Mouse (Mus musculus) cerebellum, adult 2 months (tissue): ENCODE data around the gene Lypd6. TPM values are rescaled to one million over a fixed set of nuclear protein-coding genes. Genes with fewer than 3 reads are reported as not detected.

Experiments
- DNase-seq, 2 experiments: peaks; one replicate each; pipeline ENCODE4 v3.0.0; 2021
- H3K27ac ChIP-seq: fragments of 200-500 bp; 2 replicates; pipeline ENCODE4 v1.5.1; 2012; ENCODE audit warnings: low read length, control low read depth, inconsistent platforms; ENCODE audit not compliant: insufficient read depth
- H3K27me3 ChIP-seq: fragments of 200-500 bp; 2 replicates; pipeline ENCODE4 v1.6.1; 2012; ENCODE audit warnings: inconsistent platforms, mild to moderate bottlenecking, low read length, moderate library complexity; ENCODE audit not compliant: control insufficient read depth, insufficient read depth
- H3K4me1 ChIP-seq: fragments of 200-500 bp; 2 replicates; pipeline ENCODE4 v1.6.1; 2011; ENCODE audit warnings: low read length; ENCODE audit not compliant: control insufficient read depth, insufficient read depth
- H3K4me3 ChIP-seq: fragments of 200-500 bp; replicated peaks from 2 replicates; pipeline ENCODE3; 2011; ENCODE audit warnings: mild to moderate bottlenecking, low read depth, low read length, control low read depth; ENCODE audit not compliant: insufficient read depth
- CTCF ChIP-seq: fragments of 200-500 bp; IDR thresholded peaks from 2 replicates; pipeline ENCODE4 v1.5.1; 2011; ENCODE audit warnings: low read depth, mild to moderate bottlenecking, control low read depth, low read length, moderate library complexity, borderline replicate concordance; ENCODE audit not compliant: insufficient read depth
- POLR2A ChIP-seq: fragments of 200-500 bp; IDR thresholded peaks from 2 replicates; pipeline ENCODE4 v1.6.1; 2011; ENCODE audit warnings: low read length, control low read depth, borderline replicate concordance; ENCODE audit not compliant: insufficient read depth
- WGBS: fragments of 180-500 bp; shearing (Covaris S2); methylation state at CpG from one replicate; pipeline ENCODE4 v1.1.7; 2018; 5-methylcytosine and 5-hydroxymethylcytosine counted together
- polyA plus RNA-seq: library from polyadenylated mRNA; depleted of rRNA; stranded (reverse); fragments of >200 nt; gene quantifications from 2 replicates; pipeline ENCODE4 v1.2.3, GENCODE M21; 2012

Lypd6 gene
- polyA plus RNA-seq, 1 experiment, result 21.6 TPM

DNA sequence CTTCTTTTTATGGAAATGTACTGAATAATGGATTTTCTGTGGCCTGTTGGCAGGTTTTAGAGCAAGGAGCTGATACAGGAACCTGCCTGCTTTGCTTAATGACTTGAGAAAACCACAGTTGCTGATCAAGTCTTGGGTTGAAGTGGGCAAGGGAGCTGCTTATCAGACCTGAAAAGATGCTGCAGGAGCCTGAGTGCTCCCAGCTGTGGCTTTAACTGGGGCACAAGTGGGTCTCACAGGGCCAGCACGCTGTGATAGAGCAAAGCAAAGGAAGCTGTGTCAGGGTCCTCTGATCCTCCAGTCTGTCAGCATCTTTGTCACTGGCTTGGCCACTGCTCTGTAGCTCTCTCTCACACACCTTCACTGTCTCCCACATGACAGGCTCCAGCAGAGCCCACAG, 45.4 kb downstream of the Lypd6 start:
- TF ChIP-seq POLR2A (no peak), CTCF (no peak)
- H3K4me3 ChIP-seq, result no peak overlapping the region
- H3K27me3 ChIP-seq, result no peaks in the 10 kb centered on the region
- H3K27ac ChIP-seq, result no peak overlapping the region
- DNase-seq, result no peak
- 45% methylated on average over 1 of the region's 1 CpGs for WGBS
- H3K4me1 ChIP-seq, result no peaks in the 10 kb centered on the region

DNA sequence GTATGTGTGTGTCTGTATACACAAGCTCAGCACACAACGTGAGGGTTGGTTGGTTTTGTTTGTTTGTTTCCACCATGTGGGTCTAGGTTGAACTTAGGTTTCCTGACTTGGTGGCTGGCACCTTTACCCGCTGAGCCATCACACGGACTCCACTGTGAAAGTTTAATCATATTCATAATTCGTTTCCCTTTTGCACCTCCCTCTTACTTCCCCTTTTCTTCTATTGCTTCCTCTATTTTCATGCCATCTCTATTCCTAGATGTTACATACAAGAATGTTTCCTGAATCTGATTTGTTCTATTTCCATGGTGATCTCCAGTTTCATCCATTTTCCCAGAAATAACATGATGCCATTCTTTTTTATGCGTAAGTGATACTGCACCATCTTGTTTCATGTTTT, 46.2 kb downstream of the Lypd6 start:
- 91% methylated on average over 5 of the region's 5 CpGs for WGBS
- H3K27me3 ChIP-seq, result no peaks in the 10 kb centered on the region
- TF ChIP-seq CTCF, result no peak
- no peak for TF ChIP-seq POLR2A
- H3K4me3 ChIP-seq, result no peak overlapping the region
- H3K4me1 ChIP-seq, result no peaks in the 10 kb centered on the region
- no peak for DNase-seq
- H3K27ac ChIP-seq, result no peak overlapping the region

DNA sequence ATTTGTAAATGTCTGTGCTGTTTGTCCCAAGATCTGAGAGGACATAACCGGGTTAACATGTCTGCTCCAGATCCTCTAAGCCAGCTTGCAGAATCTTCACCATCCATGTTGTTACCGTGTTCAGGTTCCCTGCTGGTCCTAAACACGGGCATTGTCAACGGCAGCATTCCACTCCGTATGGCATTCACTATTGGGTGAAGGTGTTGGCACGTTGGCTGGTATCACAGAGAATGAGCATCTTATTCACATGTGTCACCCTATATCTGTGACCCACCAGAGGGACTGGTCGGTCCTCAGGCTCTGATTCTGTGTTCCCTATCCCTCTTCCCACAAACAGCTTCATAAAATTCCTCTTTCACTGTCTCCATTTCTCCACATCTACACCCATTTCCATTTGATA, 52.9 kb downstream of the Lypd6 start:
- 92% methylated on average over 7 of the region's 7 CpGs for WGBS
- DNase-seq, result no peak
- Histone ChIP-seq H3K4me1 (no peaks in the 10 kb centered on the region), H3K27ac (no peak overlapping the region), H3K4me3 (no peak overlapping the region), H3K27me3 (no peaks in the 10 kb centered on the region)
- TF ChIP-seq POLR2A (no peak), CTCF (no peak)

DNA sequence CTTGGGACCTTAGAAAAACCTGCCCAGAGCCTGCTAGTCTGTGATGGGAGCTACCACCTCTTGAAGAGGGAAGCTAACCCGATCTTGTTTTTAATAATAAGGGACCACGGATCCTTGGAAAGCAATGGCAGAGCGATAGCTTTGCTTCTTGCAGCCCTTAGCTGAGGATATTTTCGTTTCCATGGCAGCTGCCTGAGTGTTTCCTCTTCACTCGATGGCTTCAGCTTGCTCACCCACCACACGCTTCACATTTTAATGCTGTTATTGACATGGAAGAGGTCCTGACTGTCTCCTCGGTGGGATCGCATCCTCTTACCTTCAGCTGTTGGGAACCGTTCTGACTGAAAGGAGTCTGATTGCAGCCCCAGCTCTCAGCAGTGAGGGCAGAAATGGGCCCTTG, 54.6 kb downstream of the Lypd6 start:
- H3K4me3 ChIP-seq, result no peak overlapping the region
- TF ChIP-seq CTCF, result no peak
- TF ChIP-seq POLR2A, result no peak
- no peak overlapping the region for H3K27ac ChIP-seq
- no peaks in the 10 kb centered on the region for H3K4me1 ChIP-seq
- WGBS, result 79% methylated on average over 9 of the region's 9 CpGs
- no peaks in the 10 kb centered on the region for H3K27me3 ChIP-seq
- no peak for DNase-seq

DNA sequence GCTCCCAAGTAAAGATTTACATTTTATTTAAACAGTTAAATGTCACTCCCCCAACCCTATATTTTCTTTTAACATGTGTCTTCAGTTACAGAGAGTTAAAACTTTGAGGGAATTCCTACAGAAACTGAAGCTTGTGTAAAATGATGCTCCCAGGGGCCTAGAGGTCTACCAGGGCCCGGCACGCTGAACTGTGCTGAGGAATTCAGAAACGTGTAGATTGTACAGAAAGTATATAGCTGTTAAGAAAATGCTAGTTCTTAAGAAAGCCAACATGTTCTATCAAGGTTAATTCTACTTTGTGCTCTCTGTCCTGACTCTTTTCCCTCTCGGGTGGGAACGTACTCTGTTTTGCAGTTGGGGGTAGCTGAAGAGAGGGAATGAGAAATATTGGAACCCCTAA, 57.1 kb downstream of the Lypd6 start:
- no peaks in the 10 kb centered on the region for H3K27me3 ChIP-seq
- 94% methylated on average over 5 of the region's 5 CpGs for WGBS
- no peaks in the 10 kb centered on the region; the same call in 1 of the 2 replicates for H3K4me1 ChIP-seq
- no peak overlapping the region for H3K27ac ChIP-seq
- H3K4me3 ChIP-seq, result no peak overlapping the region
- TF ChIP-seq POLR2A, result no peak
- TF ChIP-seq CTCF, result no peak
- no peak for DNase-seq

DNA sequence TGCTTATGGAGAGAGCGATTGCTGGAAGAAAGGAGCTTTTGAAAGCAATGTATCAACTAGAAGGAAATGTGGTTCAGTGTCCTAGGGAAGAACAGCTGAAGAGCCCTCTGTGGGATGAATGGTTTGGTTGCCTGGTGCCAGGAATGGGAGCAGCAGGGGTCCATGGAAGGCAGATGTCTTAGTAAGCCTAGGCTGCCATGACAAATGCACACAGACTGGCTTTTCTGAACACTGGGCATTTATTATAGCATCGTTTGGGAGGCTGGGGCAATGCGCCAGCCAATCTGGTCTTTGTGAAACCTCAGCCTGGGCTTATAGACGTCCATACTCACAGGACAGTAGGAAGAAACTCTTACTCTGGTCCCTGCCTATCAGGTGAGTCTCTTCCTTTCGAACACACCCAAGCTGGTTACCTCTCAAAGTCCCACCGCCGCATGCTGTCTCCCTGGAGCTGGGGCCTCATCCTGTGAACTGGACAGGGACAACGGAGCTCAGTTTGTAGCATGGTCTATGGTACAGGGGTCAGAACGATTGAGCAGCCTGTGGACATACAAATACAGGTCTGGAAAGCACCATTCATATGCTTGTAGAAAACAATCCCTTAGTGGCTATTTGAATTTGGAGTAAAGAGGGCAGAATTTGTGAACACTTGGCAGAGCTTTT, 61.4 kb downstream of the Lypd6 start:
- Histone ChIP-seq H3K27me3 (no peaks in the 10 kb centered on the region), H3K4me1 (no peaks in the 10 kb centered on the region; the same call in 1 of the 2 replicates), H3K27ac (no peak overlapping the region), H3K4me3 (no peak overlapping the region)
- peak; percentile 58 to 74 for DNase-seq
- WGBS, result 18% methylated on average over 9 of the region's 9 CpGs
- TF ChIP-seq CTCF (no peak), POLR2A (no peak)

DNA sequence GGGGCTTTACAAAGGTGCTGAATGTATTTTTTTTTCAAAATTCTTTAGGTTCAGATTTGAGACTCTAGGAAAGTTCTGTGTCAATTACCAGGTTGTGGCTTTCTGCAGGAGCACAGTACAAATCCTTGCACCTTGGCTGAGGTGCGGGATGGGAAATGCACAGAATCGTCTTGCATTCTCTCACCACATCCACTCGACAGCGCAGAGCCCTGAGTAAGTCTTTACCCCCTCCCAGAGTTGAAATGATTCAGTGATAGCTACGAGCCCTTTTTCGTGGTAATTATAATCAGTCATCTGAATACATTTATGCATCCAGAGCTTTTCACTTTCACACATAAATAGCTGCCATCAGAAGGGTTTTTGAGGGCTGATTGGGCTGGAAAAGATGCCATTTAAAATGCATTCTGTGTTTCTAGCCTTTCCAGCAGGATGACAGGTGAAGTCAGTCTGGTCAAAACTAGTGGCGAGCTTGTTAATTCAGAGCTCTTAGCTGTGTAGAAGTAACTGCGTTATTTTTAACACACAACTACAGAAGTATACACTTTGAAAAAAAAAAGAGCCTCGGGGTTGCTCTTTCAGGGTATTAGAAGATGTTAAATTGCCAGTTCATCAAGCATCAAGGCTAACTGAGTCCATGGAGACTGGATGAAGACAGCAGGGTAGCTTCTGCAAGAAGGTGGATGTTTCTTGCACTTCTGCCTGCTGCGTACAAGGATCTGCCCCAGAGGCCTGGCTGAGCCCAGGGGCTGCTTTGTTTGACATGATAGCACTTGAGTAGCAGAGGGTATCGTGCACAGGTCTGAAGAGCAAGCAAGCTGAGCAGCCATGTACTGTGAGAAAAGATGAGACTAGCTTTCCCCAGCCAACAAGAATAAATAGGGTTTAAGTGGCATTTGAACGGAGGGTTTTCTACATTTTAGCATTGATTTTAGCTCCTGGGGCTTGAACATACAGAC, 62.4 kb downstream of the Lypd6 start:
- no peaks in the 10 kb centered on the region; the same call in 1 of the 2 replicates for H3K4me1 ChIP-seq
- H3K4me3 ChIP-seq, result no peak overlapping the region
- no peak overlapping the region for H3K27ac ChIP-seq
- DNase-seq, result no peak
- TF ChIP-seq CTCF, result no peak
- TF ChIP-seq POLR2A, result no peak
- H3K27me3 ChIP-seq, result no peaks in the 10 kb centered on the region
- 82% methylated on average over 12 of the region's 12 CpGs for WGBS

DNA sequence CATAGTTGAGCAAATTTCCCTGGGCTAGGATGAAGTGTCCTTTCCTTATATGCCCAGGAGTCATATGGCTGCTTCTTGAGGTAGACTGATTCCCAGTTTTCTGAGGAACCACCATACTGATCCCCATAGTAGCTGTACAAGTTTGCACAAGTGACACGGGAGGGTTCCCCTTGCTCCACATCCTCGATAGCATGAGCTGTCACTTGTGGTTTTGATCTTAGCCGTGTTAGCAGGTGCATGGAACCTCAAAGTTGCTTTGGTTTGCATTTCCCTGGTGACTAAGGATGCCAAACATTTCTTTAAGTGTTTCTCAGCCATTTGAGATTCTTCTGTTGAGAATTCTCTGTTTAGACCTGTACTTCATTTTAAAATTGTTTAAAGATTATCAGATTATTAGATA, 64.4 kb downstream of the Lypd6 start:
- H3K27ac ChIP-seq, result no peak overlapping the region
- H3K4me1 ChIP-seq, result no peaks in the 10 kb centered on the region; the same call in 1 of the 2 replicates
- no peak for DNase-seq
- TF ChIP-seq CTCF (no peak), POLR2A (no peak)
- WGBS, result 86% methylated on average over 3 of the region's 3 CpGs
- H3K4me3 ChIP-seq, result no peak overlapping the region
- no peaks in the 10 kb centered on the region for H3K27me3 ChIP-seq
